Mouse (Mus musculus): ENCODE measurements around the gene Fam129c.
A peak's percentile ranks its signal among the peaks of the same experiment; 100 is the strongest.

Fam129c gene

GRCm38 (mm10) chr8:71610822-71611651 lies 13.6 kb downstream of the Fam129c start, which contains the start of gene Colgalt1:
TSS of gene Colgalt1 (plus strand) at chr8:71610998.
- peak; percentile 99 for DNase-seq (ENCODE audit: low read depth)

- no peak for DNase-seq (ENCODE audit: low read depth)
Observed at GRCm38 (mm10) chr8:71612141-71612540, 14.7 kb downstream of the Fam129c start.

GRCm38 (mm10) chr8:71613418-71613817 lies 16.0 kb downstream of the Fam129c start:
- no peak for DNase-seq (ENCODE audit: low read depth)

- no peak for DNase-seq (ENCODE audit: low read depth)
Observed at GRCm38 (mm10) chr8:71619786-71620185, 22.3 kb downstream of the Fam129c start.

GRCm38 (mm10) chr8:71625088-71625487 lies 27.6 kb downstream of the Fam129c start:
- no peak for DNase-seq (ENCODE audit: low read depth)

GRCm38 (mm10) chr8:71626753-71627152 lies 29.3 kb downstream of the Fam129c start:
- no peak for DNase-seq (ENCODE audit: low read depth)

GRCm38 (mm10) chr8:71627265-71628099 lies 30.0 kb downstream of the Fam129c start:
- DNase-seq (ENCODE audit: low read depth), result no peak

GRCm38 (mm10) chr8:71628396-71629095 lies 31.1 kb downstream of the Fam129c start:
- no peak for DNase-seq (ENCODE audit: low read depth)

GRCm38 (mm10) chr8:71629096-71629697 lies 31.7 kb downstream of the Fam129c start:
- peak; percentile 86 for DNase-seq (ENCODE audit: low read depth)

- no peak for DNase-seq (ENCODE audit: low read depth)
Observed at GRCm38 (mm10) chr8:71629781-71630212, 32.3 kb downstream of the Fam129c start.

- no peak for DNase-seq (ENCODE audit: low read depth)
Observed at GRCm38 (mm10) chr8:71630761-71631160, 33.3 kb downstream of the Fam129c start.

GRCm38 (mm10) chr8:71631897-71632296 lies 34.4 kb downstream of the Fam129c start:
- no peak for DNase-seq (ENCODE audit: low read depth)

GRCm38 (mm10) chr8:71633164-71633563 lies 35.7 kb downstream of the Fam129c start:
- DNase-seq (ENCODE audit: low read depth), result no peak

- no peak for DNase-seq (ENCODE audit: low read depth)
Observed at GRCm38 (mm10) chr8:71633981-71634667, 36.7 kb downstream of the Fam129c start.

GRCm38 (mm10) chr8:71637149-71638095 lies 40.0 kb downstream of the Fam129c start:
- DNase-seq (ENCODE audit: low read depth), result no peak

GRCm38 (mm10) chr8:71638321-71638720 lies 40.9 kb downstream of the Fam129c start:
- no peak for DNase-seq (ENCODE audit: low read depth)

- no peak for DNase-seq (ENCODE audit: low read depth)
Observed at GRCm38 (mm10) chr8:71639318-71639717, 41.9 kb downstream of the Fam129c start.

GRCm38 (mm10) chr8:71645510-71645909 lies 48.1 kb downstream of the Fam129c start:
- DNase-seq (ENCODE audit: low read depth), result no peak

- no peak for DNase-seq (ENCODE audit: low read depth)
Observed at GRCm38 (mm10) chr8:71654600-71654999, 57.2 kb downstream of the Fam129c start.

Measured in c-Kit-positive CD71-negative TER-119-negative erythroid progenitor cells, embryonic 14.5 days (primary cell).